Mouse (Mus musculus) testis, adult 2 months (tissue): ENCODE data around the gene Plekha7.

Experiments used
- CTCF ChIP-seq: fragments of 200-500 bp; IDR thresholded peaks from 2 replicates; pipeline ENCODE4 v1.5.1; 2012; ENCODE audit warnings: low read depth, mild to moderate bottlenecking, inconsistent platforms, low read length, moderate library complexity; ENCODE audit not compliant: control insufficient read depth, insufficient read depth, insufficient replicate concordance
- POLR2A ChIP-seq: fragments of 200-500 bp; IDR thresholded peaks from 2 replicates; pipeline ENCODE4 v1.6.1; 2012; ENCODE audit warnings: low read depth, mild to moderate bottlenecking, inconsistent platforms, low read length, moderate library complexity; ENCODE audit not compliant: control insufficient read depth

GRCm38 (mm10) chr7:116237157-116237981 lies 70.8 kb downstream of the Plekha7 start:
- TF ChIP-seq CTCF = no peak
- no peak for TF ChIP-seq POLR2A
